Mouse (Mus musculus) intestine, embryonic 16.5 days (tissue): Measurements from ENCODE around the gene Eef2kmt. TPM values are rescaled to one million over a fixed set of nuclear protein-coding genes. Genes with fewer than 3 reads are reported as not detected.
"Not testable (repeated sequence)": the region's sequence is repeated elsewhere in the genome, so short reads cannot be mapped to it uniquely, and the experiment has no call there.

Experiments
- ATAC-seq: fragments of 200-750 bp; cut with Nextera tagmentation; 2 replicates; pipeline ENCODE4 v1.8.0; 2017; ENCODE audit warnings: moderate TSS enrichment, moderate library complexity
- H3K27ac ChIP-seq: fragments of 300-500 bp; sonication (generic); 2 replicates; pipeline ENCODE4 v1.5.1; 2014; ENCODE audit warnings: mild to moderate bottlenecking, low read length
- H3K27me3 ChIP-seq: fragments of 300-500 bp; sonication (generic); replicated peaks from 2 replicates; pipeline ENCODE4 v1.6.1; 2014; ENCODE audit warnings: low read length, control low read depth, mixed read lengths; ENCODE audit not compliant: control insufficient read depth, insufficient read depth
- H3K36me3 ChIP-seq: fragments of 300-500 bp; sonication (generic); 2 replicates; pipeline ENCODE4 v1.6.1; 2014; ENCODE audit warnings: low read length, control low read depth; ENCODE audit not compliant: control insufficient read depth, insufficient read depth
- H3K4me1 ChIP-seq: fragments of 300-500 bp; sonication (generic); 2 replicates; pipeline ENCODE4 v1.6.1; 2014; ENCODE audit warnings: low read length, control low read depth, mixed read lengths; ENCODE audit not compliant: control insufficient read depth, insufficient read depth
- H3K4me2 ChIP-seq: fragments of 300-500 bp; sonication (generic); 2 replicates; pipeline ENCODE4 v1.6.1; 2014; ENCODE audit warnings: low read depth, low read length, control low read depth
- H3K4me3 ChIP-seq: fragments of 300-500 bp; sonication (generic); 2 replicates; pipeline ENCODE4 v1.5.1; 2014; ENCODE audit warnings: mild to moderate bottlenecking, low read length
- H3K9ac ChIP-seq: fragments of 300-500 bp; sonication (generic); 2 replicates; pipeline ENCODE4 v1.6.1; 2014; ENCODE audit warnings: low read depth, low read length
- H3K9me3 ChIP-seq: fragments of 300-500 bp; sonication (generic); 2 replicates; pipeline ENCODE4 v1.6.1; 2016; ENCODE audit warnings: low read length, control low read depth; ENCODE audit not compliant: control insufficient read depth
- WGBS: fragments of 180-500 bp; shearing (Covaris S2); extraction: QIAGEN DNeasy Blood & Tissue Kit; methylation state at CpG from one replicate; pipeline ENCODE4 v1.1.7; 2014; 5-methylcytosine and 5-hydroxymethylcytosine counted together
- polyA plus RNA-seq: library from polyadenylated mRNA; unstranded; fragments of >200 nt; fragmentation: Nextera tagmentation; extraction: Ambion mirVana; gene quantifications from 2 replicates; pipeline ENCODE4 v1.2.1, GENCODE M21; 2015

Eef2kmt gene
- polyA plus RNA-seq, 1 experiment from 2014 or later: 39.1 TPM

DNA sequence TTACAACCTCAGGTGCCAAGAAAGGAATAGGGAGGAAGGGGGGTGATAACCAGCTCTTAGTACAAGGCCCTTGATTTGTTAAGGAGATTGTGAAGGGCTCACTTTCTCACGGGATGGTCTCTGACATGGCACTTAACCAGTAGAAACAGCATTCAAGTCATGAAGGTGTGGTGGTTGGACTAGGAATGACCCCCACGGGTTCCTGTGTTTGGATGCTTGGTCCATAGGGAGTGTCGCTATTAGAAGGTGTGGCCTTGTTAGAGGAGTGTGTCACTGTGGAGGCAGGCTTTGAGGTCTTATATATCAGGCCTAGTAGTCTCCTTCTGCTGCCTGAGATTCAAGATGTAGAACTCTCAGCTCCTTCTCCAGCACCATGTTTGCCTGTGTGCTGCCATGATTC lies 27.7 kb downstream of the Eef2kmt start:
- not testable (repeated sequence) for H3K4me1 ChIP-seq, H3K9me3 ChIP-seq, H3K27me3 ChIP-seq, H3K9ac ChIP-seq, H3K4me3 ChIP-seq, H3K4me2 ChIP-seq, H3K27ac ChIP-seq, H3K36me3 ChIP-seq, ATAC-seq
- WGBS: 69% methylated on average over 3 of the region's 3 CpGs

DNA sequence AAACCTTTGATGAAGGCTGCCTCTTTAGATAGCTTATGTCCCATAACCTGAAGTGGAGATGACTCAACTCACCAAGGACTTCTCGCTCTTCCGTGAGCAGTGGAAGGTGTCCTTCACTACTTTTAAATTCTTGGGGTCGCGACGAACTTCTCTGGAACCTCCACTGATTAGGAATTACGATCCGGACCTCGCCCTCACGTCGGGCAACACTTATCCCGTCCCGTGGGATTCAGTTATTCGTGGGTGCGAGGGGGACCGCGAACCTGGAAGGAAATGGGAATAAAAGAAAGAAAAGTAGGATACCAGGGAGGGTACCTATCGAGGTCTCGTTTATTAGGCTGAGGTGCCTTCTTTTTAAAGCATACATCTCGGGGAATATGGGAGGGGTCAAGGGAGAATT lies 28.3 kb downstream of the Eef2kmt start:
- not testable (repeated sequence) for H3K9ac ChIP-seq, H3K36me3 ChIP-seq, H3K4me3 ChIP-seq, H3K27ac ChIP-seq, H3K4me2 ChIP-seq, H3K27me3 ChIP-seq, ATAC-seq, H3K9me3 ChIP-seq, H3K4me1 ChIP-seq
- WGBS: 76% methylated on average over 19 of the region's 19 CpGs

DNA sequence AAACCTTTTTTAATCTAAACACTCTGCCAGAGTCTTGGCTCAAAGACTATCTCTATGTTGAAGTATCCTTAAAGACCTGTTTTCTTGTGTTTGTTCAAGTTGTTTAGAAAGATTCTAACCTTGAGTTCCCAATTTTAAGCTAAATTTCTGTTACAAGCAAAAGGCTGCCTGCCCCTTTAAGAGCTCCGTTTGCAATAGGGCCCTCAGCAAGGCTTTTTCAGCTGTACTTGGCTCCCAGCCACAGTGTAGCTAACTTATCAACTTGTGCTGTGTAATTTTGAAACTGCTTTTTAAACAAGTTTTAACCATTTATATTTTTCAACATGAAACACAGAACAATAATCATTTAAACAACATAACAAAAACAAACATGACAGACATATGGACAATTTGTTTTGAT lies 29.2 kb downstream of the Eef2kmt start:
- H3K27ac ChIP-seq, H3K27me3 ChIP-seq, H3K4me1 ChIP-seq, H3K4me3 ChIP-seq, ATAC-seq, H3K9ac ChIP-seq, H3K9me3 ChIP-seq, H3K4me2 ChIP-seq, H3K36me3 ChIP-seq: not testable (repeated sequence)
- WGBS: 2% methylated on average over 1 of the region's 1 CpGs

DNA sequence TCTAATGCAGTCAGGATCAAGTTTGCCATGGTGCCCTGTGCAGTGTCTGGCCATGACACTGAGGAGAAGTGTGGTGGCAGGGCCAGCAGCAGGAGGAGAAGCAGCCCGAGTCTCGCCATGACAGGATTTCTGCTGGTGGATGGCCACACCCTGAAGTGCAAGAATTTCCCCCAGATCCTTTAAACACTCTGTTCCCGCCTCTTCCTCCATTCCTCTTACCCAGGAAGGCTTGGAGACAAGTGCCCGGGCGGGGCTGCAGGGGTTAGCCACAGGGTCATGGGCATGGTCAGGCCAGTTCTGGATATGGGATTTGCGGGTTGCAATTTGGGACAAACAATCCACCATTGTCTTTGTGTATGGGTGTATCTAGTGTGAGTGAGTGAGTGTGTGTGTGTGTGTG lies 33.6 kb downstream of the Eef2kmt start, which contains the start of gene AU021092:
AU021092 (minus strand) TSS at position 160 of the 400 bp plus-strand sequence.
- H3K4me3 ChIP-seq: no peak within 1 kb of the TSS
- WGBS: 66% methylated on average over 6 of the region's 6 CpGs
- H3K9ac ChIP-seq: no peak within 1 kb of the TSS
- no peaks in the 10 kb centered on the region for H3K4me1 ChIP-seq
- no peak within 1 kb of the TSS for H3K27ac ChIP-seq
- 0 out of 2 replicates have a peak, but pooled peaks cover 2% of the 10 kb centered on the region for H3K27me3 ChIP-seq
- H3K4me2 ChIP-seq: no peak within 1 kb of the TSS
- no peaks in the 10 kb centered on the region for H3K36me3 ChIP-seq
- no peaks in the 10 kb centered on the region for H3K9me3 ChIP-seq
- no peak for ATAC-seq

DNA sequence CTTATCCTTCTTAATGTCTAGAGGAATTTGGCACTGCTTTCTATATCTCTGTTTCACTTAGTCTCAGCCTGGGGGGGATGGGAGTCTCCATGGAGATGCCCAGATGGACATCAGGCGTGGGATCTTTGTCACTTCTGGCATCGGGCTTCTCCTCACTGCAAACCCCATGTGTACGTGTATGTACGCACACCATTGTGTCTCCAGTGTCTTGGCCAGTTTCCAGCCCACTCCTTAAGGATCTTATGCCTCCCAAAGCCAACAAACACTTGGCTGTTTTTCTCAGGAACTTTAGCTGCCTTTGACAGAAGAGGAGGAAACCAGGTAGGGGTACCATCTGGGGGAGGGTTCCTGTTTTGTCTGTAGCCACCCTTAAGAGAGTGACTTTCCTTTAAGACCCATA lies 34.4 kb downstream of the Eef2kmt start:
- Histone ChIP-seq H3K27me3 (0 out of 2 replicates have a peak, but pooled peaks cover 2% of the 10 kb centered on the region), H3K36me3 (no peaks in the 10 kb centered on the region), H3K4me1 (no peaks in the 10 kb centered on the region), H3K4me2 (no peak overlapping the region), H3K4me3 (no peak overlapping the region), H3K27ac (no peak overlapping the region), H3K9me3 (no peaks in the 10 kb centered on the region), H3K9ac (no peak overlapping the region)
- ATAC-seq: no peak
- WGBS: 62% methylated on average over 4 of the region's 4 CpGs

DNA sequence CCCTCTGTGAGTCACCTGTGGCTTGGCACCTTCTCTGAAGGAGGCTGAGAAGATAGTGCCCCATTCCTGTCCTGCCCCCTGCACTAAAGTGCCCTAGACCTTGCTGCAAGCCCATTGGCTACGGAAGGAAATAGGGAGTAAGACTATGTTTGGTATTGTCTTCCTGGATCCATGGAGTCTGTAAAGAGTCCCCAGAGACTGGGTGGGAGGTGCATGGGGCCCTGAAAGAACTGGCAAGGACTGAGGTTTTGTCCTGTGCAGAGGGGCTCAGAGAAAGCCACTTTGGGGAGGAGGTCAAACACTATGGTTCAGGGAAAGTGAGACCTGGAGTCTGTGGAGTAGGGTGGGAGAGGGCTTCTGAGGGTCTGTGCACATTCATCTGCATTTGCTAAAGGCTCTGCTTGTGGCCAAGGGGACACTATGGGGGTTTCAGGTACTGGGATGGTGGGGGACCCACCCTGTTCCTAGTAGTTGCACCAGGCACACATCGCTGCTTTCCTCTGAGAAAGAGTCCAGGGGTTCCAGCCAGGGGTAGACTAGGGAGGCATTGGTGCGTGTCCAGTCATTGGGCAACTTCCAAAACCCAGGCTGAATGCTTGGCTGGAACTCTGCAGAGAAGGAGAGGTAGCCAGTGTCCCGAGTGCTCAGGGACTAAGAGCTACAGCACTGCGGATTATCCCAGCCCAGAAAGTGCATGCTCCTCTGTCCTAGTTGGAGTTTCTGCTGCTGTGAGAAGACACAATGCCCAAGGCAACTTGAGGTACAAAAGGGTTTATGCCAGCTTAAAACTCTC lies 38.2 kb downstream of the Eef2kmt start:
- no peak overlapping the region for H3K9ac ChIP-seq
- no peaks in the 10 kb centered on the region for H3K4me1 ChIP-seq
- WGBS: 75% methylated on average over 5 of the region's 5 CpGs
- no peak overlapping the region for H3K4me2 ChIP-seq
- ATAC-seq: no peak
- no peak overlapping the region for H3K27ac ChIP-seq
- H3K36me3 ChIP-seq: no peaks in the 10 kb centered on the region
- no peaks in the 10 kb centered on the region for H3K9me3 ChIP-seq
- H3K4me3 ChIP-seq: no peak overlapping the region
- 0 out of 2 replicates have a peak, but pooled peaks cover 2% of the 10 kb centered on the region for H3K27me3 ChIP-seq

DNA sequence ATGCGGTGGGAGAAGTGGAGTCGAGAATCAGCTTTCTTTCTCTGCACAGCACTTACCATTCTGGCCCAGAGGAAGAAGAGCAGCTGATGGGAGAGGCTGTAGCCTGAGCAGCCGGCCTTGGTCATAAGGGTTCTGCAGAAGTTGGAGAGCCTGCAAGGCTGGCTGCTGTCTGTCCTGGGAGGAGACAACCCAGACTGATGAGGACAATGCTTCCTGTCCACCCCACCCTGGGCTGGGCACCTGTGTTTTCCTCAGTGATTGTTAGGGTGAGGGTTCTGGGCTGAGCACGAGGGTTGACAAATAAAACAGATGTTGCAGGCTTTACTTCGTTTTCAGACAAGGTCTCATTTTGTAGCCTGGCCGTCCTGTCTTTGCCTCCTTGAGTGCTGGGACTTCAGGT lies 39.1 kb downstream of the Eef2kmt start:
- ATAC-seq: no peak
- Histone ChIP-seq H3K4me2 (no peak overlapping the region), H3K4me3 (no peak overlapping the region), H3K9me3 (no peaks in the 10 kb centered on the region), H3K4me1 (no peaks in the 10 kb centered on the region), H3K36me3 (no peaks in the 10 kb centered on the region), H3K27me3 (no peaks in the 10 kb centered on the region), H3K9ac (no peak overlapping the region), H3K27ac (no peak overlapping the region)
- 48% methylated on average over 6 of the region's 6 CpGs for WGBS

DNA sequence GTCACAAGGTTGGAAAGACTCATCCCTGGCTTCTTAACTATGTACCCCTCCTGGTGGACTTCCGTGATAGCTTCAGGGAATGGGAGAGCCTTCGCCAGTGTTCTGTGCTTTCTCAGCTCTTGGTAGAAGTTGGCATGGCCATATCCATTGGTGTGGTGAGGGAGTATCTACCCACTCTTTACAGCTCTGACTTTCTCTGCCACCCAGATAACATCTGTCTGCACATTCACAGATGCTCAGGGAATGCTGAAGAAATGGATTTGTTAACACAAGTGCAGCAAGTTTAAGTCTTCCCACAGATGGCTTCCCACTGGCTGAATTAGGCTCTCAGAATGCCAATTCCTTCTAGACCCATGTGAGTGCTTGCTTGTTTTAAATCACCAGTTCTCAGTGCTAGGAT lies 41.7 kb downstream of the Eef2kmt start:
- no peaks in the 10 kb centered on the region for H3K27me3 ChIP-seq
- H3K9ac ChIP-seq: no peak overlapping the region
- H3K9me3 ChIP-seq: no peaks in the 10 kb centered on the region
- no peak overlapping the region for H3K4me2 ChIP-seq
- no peak overlapping the region for H3K27ac ChIP-seq
- no peaks in the 10 kb centered on the region for H3K4me1 ChIP-seq
- no peak for ATAC-seq
- 83% methylated on average over 2 of the region's 2 CpGs for WGBS
- no peak overlapping the region for H3K4me3 ChIP-seq
- no peaks in the 10 kb centered on the region for H3K36me3 ChIP-seq

DNA sequence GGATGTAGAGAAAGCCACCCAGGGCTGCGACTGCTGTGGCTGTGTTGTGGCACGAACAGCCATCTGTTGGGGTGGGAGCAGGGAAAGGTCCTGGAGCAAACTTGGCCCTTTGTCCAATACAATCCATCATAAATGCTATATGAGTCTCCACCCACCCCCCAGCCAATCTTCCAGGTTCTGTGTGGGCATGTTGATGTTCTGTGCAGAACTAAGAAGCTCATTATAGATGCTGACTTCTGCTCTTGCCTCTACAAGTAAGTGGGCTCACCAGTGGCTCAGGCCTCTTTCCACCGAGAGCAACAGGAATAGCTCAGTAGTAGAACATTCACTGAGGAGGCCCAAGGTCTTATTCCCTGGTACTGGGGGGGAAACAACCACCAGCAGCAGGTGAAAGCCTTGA lies 43.6 kb downstream of the Eef2kmt start:
- H3K4me2 ChIP-seq: no peak overlapping the region
- ATAC-seq: no peak

DNA sequence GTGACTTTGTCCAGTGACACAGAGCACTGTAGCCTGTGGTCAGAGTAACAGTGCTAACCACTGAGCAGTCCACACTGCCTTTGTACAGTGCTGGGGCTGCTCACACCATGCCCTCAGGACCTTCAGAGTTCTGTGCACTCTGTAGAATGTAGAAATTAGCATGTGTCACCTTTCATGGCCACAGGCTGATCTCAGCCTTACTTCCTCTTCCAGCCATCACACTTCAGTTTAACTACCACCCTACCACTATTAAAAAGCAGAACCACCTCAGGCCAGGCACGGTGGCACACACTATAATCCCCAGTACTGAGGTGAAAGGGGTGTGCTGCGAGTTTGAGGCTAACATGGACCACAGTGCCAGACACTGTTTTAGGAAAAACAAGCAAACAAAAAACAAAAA lies 45.4 kb downstream of the Eef2kmt start:
- no peak overlapping the region for H3K4me2 ChIP-seq
- no peaks in the 10 kb centered on the region for H3K36me3 ChIP-seq
- H3K27me3 ChIP-seq: no peaks in the 10 kb centered on the region
- WGBS: 65% methylated on average over 2 of the region's 2 CpGs
- H3K4me3 ChIP-seq: no peak overlapping the region
- no peaks in the 10 kb centered on the region for H3K9me3 ChIP-seq
- no peaks in the 10 kb centered on the region for H3K4me1 ChIP-seq
- H3K9ac ChIP-seq: no peak overlapping the region
- H3K27ac ChIP-seq: no peak overlapping the region
- no peak for ATAC-seq

More for the DNA sequence above, 43.6 kb downstream of the Eef2kmt start:
- Histone ChIP-seq H3K36me3 (no peaks in the 10 kb centered on the region), H3K4me3 (no peak overlapping the region), H3K9ac (no peak overlapping the region), H3K27me3 (no peaks in the 10 kb centered on the region), H3K9me3 (no peaks in the 10 kb centered on the region), H3K4me1 (no peaks in the 10 kb centered on the region), H3K27ac (no peak overlapping the region)
- WGBS: 76% methylated on average over 3 of the region's 3 CpGs
